Mouse (Mus musculus) adrenal gland, postnatal 25 days (tissue): ENCODE measurements around the gene Pcnx4. TPM values are rescaled to one million over a fixed set of nuclear protein-coding genes. Genes with fewer than 3 reads are reported as not detected.

ENCODE experiments used
- DNase-seq: peaks from one replicate; pipeline ENCODE4 v3.0.0; 2021; ENCODE audit warnings: mixed read lengths
- long read RNA-seq: library from polyadenylated mRNA; stranded (forward); transcript quantifications from one replicate; pipeline ENCODE4 v2.0.0, GENCODE M21; 2021
- total RNA-seq: library from RNA; stranded (reverse); gene quantifications from 2 replicates; pipeline ENCODE4 v1.2.3, GENCODE M21; 2021

Gene Pcnx4
- 7.5 and 8.7 TPM in 2 replicates for total RNA-seq
- long read RNA-seq, full-length matches to known transcripts = 2 of 7 reads
- long read RNA-seq, partial matches to known transcripts = 4 of 7 reads
- long read RNA-seq, other reads (novel, unspliced or antisense) = 1 of 7 reads

DNA sequence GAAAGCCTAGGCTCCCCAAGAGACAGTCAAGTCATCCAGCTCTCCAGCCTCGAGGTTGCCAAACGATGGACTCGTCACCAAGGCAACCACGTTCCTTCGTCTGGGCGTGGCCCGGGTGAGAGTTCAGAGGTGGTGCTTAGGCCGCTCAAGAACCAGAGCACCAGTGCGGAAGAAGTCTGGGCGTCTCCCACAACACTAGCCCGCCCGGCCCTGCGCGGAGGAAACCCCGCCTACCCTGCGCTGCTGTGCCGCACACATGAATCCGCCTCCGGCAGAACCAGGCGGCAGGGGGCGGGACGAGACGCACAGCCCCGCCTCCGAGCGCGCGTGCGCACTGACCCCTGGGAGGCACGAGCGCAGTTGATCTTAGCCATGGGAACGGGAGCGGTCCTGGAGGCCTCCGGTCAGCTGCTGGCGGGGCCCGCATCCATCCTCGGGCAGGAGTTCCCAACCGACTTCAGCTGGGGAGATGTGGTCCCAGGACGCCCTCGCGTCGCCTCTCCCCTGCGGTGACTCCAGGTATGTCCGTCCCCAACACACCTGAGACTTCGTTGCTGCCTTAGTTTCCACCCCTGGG lies at the start of gene Pcnx4:
Gene Pcnx4 (plus strand): TSS at position 363 of the 577 bp plus-strand sequence.
- peak; percentile 99 for DNase-seq

DNA sequence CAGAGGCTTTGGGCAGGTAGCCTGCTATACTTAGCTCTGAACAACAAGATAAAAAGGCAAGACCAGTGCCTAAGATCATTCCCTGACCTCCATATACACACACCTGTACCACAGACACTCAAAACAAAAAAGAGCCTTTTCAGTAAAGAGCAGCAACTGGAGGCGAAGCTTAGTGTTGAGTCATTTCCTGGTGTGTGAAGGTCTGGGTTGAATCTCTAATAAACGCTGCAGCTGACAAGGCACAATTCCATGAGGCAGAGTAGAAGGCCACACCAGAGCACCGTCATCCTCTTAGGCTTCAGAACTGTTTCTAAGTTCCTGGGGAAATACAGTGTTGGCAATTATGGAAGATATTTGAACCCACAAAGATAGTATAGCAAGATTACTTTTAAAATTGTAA lies 48.7 kb upstream of the Pcnx4 start:
- no peak for DNase-seq

DNA sequence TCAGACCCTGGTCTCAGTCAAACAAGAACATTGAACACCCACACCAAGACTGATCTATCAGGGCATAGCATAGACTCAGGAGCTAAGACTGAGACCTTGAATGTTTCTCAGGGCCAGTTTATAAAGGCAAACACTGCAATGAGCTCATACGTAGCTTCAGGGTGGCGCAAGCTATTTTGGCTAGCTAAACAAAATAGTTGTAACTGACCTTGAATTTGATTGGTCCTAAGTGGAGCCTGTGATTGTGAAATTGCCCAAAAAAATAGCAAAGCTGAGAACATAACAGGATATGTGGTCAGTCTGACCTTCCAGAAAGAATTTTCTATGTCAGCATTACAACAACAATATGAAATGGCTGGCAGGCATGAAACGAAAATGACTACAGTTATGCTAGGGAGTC lies 46.2 kb upstream of the Pcnx4 start:
- DNase-seq = no peak

DNA sequence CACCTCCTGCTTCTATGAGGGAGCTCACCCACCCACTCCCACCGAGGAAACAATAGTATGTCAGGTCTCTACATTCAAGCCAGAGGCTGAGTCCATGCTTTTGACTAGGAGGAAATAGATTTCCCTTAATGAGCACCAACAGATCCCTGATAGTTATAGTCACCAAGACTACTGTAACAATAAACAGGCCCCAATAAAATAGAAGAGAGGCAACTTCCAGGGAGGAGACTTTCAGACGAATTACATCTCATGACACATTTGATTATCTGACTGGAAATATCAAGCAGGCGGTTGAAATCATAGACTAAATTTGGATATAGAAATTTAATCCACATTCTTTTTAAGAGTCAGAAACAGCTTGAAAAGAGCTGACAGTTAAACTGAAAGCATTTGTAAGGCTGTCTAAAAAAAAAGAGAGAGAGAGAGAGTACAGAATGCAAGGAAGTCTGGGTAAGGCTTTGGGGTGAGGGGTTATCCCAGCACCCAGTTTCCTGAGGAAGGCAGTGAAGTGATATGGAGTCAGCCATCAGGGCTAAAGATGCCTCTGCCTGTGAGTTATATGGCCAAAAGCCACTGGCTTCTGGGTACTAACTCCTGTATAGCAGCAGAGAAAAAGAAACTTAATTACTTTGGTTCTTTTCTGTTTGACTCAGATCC lies 45.0 kb upstream of the Pcnx4 start:
- no peak for DNase-seq

DNA sequence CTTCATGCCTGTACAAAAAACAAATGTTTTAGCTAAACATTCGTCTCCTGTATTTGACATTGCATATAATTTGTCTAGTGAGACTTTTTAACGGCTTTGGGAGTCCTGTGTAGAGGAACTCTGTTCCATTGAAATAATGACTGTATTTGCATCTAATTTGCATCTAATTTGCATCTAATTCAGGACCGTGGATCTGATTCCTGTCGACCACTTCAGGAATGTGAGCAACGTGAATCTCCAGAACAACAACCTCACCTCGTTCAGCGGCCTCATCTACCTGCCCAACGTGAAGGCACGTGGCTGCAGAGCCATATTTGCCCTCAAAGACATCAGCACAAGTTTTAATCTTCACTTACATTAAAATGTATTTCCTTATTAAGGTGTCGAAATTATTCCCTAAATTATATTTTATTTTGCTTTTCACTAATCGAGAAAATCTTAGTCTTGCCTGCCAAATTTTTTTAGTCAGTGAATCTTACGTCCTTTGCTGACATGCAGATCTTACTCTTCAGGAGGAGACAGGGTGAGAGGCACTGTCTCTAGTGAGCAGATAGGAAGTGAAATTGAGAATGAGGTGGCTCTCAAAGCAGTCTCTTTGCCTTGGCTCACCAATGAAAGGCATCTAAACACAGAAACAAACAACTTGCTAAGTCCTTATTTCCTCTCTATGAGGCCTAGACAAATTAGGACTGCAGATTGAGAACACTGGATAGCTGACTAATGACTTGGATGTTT lies 39.1 kb upstream of the Pcnx4 start:
- DNase-seq = no peak

DNA sequence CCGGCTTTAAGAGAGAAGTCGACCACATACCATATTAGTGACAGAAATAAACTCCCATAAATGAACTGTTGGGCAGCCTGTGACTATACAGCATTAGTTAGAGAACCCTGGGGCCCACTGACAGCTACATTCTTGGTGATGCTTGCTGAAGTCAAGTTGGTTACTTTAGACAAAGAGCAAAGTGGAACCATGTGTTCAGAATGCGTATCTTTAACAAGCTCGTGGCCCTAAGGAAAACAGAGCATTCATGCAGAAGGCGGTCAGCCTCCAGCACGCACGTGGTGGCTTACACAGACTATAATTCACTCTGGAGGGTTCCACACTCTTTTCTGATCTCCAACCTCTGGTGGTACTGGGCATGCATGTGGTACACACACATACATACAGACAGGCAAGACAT lies 26.6 kb upstream of the Pcnx4 start:
- DNase-seq = no peak

DNA sequence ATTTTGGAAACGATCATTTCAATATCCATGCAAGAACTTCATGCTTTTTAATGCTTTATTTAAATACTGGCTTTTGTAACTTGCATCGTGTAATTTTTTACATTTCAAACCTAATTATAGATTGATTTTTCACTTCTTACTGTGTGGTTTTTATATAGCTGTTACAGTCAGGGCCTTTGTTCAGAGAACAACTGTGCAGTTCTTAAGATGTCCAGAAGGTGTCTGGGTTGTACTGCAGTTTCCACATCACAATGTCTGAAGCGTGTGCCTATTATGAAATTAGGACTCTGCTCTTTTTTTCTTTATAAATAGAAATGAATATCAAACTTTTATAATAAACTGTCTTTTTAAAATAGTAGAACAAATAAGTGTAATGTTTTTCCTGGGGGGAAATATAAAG lies 20.7 kb upstream of the Pcnx4 start:
- no peak for DNase-seq

DNA sequence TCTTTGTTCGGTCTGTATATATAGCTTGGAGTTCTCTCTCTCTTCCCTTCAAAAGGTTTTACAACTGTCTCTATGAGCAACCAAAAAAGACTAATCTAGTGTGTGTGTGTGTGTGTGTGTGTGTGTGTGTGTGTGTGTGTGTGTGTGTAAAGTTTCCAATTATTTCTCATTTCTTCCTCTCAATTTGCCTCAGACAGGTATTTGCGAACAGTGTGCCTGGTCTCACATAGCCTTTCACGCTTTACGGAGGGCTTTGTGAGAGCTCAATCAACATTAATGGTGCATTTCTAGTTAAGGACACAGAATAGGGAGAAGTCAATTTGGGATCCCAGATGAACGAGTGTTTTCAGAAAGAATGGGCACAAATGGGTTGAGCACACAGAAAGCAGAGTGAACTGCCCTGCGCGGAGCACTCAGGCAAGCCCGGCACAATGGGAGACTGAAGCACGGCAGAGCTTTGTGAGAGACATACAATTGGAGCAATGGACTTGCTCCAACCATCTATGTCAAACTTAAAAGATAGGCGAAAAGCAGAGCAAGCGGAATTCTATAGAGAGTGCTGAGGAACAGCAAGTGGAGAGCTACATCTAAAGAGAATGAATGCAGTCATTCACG lies 18.0 kb upstream of the Pcnx4 start:
- no peak for DNase-seq

DNA sequence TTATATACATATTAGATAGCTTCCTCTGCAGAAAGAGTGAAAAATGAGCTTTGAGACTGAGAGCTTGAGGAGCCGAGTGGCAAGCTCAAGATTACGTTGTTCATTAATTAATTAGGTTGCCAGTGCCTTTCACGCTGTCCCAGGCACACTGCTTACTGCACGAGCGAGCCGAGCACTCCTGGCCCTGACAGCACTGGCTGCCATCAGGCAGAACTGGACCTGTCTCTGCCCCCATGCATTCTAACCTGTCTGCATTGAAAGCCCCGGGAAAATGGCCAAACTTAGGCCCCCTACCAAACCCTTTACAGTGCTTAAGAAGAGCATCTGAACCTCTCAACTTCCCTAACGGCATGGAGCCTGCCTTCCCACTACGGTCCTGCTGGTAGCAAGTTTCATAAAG lies 16.8 kb upstream of the Pcnx4 start:
- DNase-seq = no peak

DNA sequence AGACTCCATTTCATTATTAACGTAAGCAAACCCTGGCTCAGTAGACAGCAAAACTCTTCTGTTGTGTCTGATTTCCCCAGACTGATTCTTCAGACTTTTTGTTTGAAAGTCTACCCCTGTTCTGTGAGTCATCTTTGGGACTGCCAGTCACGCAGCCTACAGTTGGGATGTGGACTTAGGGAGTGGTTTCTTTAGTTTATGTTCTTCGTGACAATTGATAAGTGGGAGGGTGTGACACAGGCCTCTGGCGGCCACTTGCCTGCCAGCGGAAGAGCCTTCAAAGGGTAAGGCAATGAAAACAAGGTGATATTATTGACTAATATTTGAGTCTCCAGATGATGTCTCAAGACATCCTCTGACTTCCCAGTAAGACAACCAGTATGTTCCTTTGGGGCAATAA lies 16.3 kb upstream of the Pcnx4 start:
- no peak for DNase-seq

DNA sequence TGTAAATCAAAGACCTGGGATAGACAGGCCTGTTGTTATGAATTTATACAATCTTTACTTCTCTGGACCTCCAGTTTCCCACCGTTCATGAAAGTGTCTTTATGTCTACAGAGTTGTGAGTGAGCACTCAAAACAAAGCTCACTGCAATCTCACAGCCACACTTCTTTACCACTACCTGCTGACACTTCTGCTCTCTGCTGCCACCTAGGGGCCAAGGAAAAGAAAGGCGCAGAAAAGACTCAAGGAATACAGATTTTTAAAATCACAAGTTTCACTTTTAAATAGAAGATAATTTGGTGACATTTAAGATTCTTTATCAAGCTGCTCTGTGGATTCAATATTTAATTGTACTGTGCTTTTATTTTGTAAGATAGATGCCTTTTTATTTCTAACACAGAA lies 15.5 kb upstream of the Pcnx4 start:
- peak; percentile 77 for DNase-seq

DNA sequence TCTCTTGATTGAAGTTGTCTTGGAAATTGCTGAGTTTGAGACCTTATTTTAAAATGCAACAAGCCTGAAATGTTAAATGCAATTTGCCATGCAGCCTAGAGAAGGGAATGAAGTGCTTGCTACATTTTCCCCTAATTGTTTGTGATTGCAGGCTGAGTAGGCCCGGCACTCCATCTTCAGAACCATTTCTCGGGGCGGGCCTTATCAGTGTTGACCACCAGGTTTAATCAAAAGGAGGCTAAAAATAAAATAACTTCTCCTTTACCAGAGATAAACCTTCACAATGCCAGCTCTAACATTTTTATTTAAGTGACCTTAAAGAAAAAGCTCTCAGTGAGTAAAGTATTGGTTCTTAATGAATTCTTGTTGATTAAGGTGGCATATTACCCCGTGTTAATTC lies 10.6 kb upstream of the Pcnx4 start:
- DNase-seq = no peak

DNA sequence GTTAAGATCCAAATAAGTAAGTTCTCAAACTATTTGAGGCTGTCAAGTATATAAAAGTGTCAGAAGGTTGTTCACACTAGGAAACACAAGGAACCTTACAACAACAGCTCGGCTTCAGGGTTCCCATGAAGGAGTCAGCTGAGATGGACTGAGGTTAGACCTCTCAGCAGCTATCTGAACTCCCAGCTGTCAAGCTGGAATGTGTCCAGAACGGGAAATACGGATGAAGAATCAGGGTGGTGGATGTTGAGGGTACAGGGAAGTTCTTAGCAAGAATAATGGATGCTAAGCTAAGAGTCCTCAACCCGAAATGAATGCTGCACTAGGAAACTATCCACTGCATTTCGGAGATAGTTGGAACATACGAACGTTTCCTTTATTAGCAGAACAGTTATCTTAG lies 3.9 kb upstream of the Pcnx4 start:
- no peak for DNase-seq

DNA sequence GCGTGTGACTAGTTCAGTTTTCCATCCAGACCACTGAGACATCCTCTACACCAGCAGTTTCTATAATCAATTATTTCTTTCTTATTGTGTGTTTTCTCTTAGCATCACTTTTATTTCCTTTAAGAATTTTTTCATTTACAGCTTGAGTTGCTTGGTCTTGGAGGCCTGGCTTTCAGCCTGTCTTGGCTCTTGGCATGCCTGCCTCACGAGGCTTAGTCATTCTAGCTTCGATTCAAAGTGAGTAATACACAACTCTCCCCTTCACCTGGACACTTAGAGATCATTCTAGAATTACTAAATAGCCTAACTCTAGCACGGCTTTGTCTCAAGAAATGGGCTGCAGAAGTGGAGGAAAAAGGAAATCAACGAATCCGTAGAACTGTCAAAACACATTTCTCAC lies 2.2 kb upstream of the Pcnx4 start:
- DNase-seq = no peak

DNA sequence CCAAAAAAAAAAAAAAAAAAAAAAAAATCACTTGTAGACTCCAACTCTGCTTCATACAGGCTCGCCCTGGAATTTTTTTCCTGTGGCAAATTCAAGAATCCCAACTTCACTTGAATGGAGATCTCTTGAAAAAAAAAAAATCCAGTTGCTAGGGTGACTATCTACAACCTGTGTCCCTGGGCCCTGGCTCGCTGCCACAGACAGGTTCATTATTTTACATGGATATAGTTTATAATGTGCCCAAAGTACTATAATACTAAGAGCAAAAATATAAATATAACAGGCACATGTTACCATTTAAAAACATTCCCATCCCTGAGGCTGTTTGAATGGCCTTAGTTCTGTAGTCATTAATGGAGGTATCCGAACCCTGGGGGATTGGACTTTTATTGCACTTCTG lies 584 bp upstream of the Pcnx4 start:
- no peak for DNase-seq

DNA sequence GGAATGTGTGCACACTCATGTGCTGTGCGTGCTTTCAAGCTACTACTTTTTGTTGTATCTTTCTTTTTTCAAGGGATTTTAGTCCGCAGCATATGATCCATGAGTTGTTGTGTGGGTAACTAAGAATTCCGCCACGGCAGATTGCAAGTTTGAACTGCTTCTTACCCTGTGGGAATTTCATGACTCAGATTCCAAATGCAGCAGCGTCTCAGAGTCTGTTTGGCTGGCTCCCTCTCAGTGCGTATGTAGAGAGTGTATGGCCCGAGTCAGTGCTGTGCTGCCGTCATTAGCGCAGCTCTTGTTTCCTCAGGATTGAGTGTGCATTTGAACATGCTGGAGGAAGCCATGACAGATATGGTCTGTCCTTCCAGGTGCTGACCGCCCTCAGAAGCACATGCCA lies 2.4 kb downstream of the Pcnx4 start:
- no peak for DNase-seq

DNA sequence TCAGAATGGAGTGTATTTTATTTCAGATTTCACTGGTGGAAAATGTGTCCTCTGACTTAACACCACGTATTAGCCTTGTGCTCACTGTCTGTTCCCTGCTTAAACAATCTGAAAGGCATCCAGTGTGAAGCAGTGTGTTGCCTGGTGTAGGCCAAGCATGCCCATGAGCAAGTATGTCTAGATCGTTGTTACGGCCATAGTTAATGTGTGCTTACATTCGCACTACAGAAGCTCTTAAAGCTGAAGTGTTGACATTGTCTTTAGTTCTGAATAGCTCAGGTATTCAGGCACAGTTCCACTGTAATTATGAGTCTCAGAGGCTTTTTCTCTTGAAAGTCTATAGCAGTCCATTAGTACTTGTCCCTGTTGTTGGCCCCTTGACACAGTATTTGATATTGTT lies 18.2 kb downstream of the Pcnx4 start:
- DNase-seq = no peak

DNA sequence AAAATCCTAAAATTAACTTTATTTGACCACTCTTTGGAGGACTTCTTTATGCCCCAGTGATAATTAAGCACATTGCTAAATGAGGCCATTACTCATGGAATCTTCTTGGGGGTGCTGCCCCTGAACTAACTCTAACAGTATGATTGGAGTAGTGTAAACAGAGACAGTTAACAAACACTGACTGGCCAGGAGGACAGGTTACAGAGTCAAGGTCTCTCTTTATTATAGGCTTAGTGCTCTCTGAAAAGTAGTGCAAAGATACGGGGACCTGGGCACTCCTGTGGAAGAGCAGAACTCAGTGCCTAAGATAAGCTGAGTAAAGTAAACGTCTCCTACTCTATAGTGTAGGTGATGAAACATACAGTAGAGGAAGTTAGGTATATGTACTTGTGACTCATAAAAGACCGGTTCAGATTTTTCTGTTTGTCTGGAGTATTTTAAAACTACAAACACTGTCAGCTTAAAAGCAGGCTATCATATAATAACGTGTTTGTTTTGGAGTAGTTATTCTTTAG lies 28.2 kb downstream of the Pcnx4 start:
- no peak for DNase-seq

DNA sequence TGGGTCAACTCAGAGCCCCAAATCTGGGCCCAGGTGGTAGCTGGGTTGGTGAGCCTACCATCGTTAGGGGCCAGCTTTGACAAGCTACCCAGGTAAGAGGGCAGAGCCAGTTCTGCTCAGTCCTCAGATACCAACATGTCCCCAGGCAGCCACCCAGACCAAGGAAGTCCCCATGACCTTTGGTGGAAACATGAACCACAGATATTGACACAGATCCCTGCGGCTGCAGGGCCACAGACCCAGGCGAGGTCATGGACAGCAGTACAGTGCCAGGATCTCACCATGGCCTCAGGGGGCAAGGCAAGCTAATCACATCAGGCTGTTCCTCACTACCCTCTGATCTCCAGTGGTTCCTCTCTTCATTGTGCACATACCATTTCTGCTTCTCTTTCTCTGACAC lies 45.8 kb downstream of the Pcnx4 start:
- DNase-seq = no peak

DNA sequence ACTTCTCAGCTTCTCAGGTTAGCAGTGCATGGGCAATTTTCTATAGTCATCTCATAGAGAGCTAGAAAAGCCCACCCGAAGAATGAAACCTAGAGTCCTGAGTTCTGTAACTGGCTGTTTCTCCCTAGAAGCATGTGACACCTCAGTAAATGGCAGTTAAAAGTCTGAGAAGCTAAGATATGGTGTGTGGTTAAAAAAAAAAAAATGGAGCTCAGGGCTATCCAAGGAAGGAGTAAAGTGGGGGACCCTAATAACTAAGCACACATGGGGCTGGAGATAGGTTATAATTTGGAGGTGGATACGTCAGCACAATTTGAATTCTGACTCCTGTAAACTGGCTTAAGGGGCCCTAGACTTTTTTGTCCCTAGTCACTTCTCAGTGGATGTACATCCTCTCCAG lies 46.9 kb downstream of the Pcnx4 start:
- DNase-seq = no peak

DNA sequence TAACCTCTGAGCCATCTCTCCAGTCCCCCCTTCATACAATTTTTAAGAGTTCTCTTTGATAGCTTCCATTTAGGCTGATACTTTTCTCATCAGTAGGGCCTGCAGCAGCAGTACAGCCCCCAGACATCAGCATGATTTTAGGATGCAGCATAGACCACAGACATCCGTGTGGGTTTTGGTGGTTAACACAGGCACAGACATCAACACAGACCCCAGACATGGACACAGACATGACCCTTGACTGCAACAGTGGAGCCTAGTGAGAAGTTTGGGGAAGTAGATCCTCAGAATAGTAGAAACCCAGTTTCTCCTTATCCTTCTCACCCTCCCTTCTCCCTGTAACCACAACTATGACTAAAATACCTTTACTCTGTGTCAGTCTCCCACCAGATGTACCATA lies 49.2 kb downstream of the Pcnx4 start:
- DNase-seq = no peak

DNA sequence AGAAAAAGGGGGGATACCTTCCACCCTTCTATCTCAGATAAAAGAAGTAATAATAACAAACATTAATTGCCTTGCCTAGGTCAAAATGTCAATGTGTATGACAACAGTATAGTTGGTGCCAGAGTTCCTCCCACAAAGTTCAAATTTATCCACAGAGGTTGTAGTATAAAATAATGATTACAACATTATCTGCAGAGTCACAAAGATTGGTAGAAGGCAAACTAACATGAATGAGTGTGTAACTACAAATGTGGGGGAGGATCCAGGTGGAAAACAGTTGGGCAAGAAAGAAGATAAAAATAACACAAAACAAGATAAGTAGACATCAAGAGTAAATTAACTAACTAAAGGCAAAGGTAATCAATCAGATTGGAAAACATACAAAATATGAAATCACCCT lies 56.8 kb downstream of the Pcnx4 start:
- no peak for DNase-seq

DNA sequence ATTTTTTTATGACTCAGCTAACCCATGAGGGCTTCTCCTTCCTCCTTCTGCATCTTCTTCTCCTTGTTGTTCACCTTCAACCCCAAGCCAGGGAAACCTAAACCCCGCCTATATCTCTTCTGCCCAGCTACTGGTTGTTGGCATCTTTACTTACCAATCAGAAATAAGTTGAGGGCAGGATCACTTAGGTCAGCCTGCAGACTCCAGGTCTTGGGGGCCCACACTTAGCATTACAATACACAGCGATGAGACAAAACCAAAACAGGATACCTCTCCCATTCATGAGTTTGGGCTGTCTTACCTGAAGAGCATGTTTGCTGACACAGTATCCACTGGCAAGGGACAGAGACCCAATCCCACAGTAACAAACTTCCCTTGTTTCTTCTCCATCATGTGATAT lies 57.8 kb downstream of the Pcnx4 start:
- no peak for DNase-seq
